Mouse (Mus musculus): Measurements from ENCODE around the gene Tmcc2. TPM values are rescaled to one million over a fixed set of nuclear protein-coding genes. Genes with fewer than 3 reads are reported as not detected.
A peak's percentile ranks its signal among the peaks of the same experiment; 100 is the strongest.

Gene Tmcc2
- total RNA-seq, 2 experiments from 2014 or later = 178 to 192 TPM

- no peak for DNase-seq (ENCODE audit: extremely low spot score in 1 of 2, low spot score in 2 of 2)
- Histone ChIP-seq H3K4me3 (no peak overlapping the region), H3K27ac (no peak overlapping the region)
- TF ChIP-seq CTCF (IDR thresholded peaks at IDR 0.05) = no peak
- intact Hi-C loops (cut with DNase I) = no loop called here
These were observed 44.8 kb downstream of the Tmcc2 start for GRCm38 (mm10) chr1:132346134-132346851.

- intact Hi-C loops (cut with DNase I) = no loop called here
- DNase-seq (ENCODE audit: extremely low spot score in 1 of 2, low spot score in 2 of 2) = no peak
- H3K27ac ChIP-seq = no peak overlapping the region
- no peak overlapping the region for H3K4me3 ChIP-seq
- no peak for TF ChIP-seq CTCF (IDR thresholded peaks at IDR 0.05)
These were observed 45.6 kb downstream of the Tmcc2 start for GRCm38 (mm10) chr1:132345514-132345913.

GRCm38 (mm10) chr1:132343656-132344055 is 47.4 kb downstream of the Tmcc2 start:
- no peak overlapping the region for H3K27ac ChIP-seq
- no peak overlapping the region for H3K4me3 ChIP-seq
- TF ChIP-seq CTCF (IDR thresholded peaks at IDR 0.05) = no peak
- intact Hi-C loops (cut with DNase I) = no loop called here
- DNase-seq (ENCODE audit: extremely low spot score in 1 of 2, low spot score in 2 of 2) = no peak

- intact Hi-C loops (cut with DNase I) = no loop called here
- H3K27ac ChIP-seq = no peak overlapping the region
- DNase-seq (ENCODE audit: extremely low spot score in 1 of 2, low spot score in 2 of 2) = no peak
These were observed 47.9 kb downstream of the Tmcc2 start for GRCm38 (mm10) chr1:132343191-132343590.

GRCm38 (mm10) chr1:132342518-132342917 is 48.6 kb downstream of the Tmcc2 start:
- TF ChIP-seq CTCF (IDR thresholded peaks at IDR 0.05) = no peak
- DNase-seq (ENCODE audit: extremely low spot score in 1 of 2, low spot score in 2 of 2) = no peak
- H3K4me3 ChIP-seq = no peak overlapping the region
- H3K27ac ChIP-seq = no peak overlapping the region
- intact Hi-C loops (cut with DNase I) = no loop called here

More at GRCm38 (mm10) chr1:132343191-132343590, 47.9 kb downstream of the Tmcc2 start:
- TF ChIP-seq CTCF (IDR thresholded peaks at IDR 0.05) = no peak
- H3K4me3 ChIP-seq = no peak overlapping the region

GRCm38 (mm10) chr1:132341731-132342501 is 49.2 kb downstream of the Tmcc2 start:
- no peak for DNase-seq (ENCODE audit: extremely low spot score in 1 of 2, low spot score in 2 of 2)
- intact Hi-C loops (cut with DNase I) = no loop called here
- TF ChIP-seq CTCF (IDR thresholded peaks at IDR 0.05) = no peak
- H3K27ac ChIP-seq = no peak overlapping the region
- H3K4me3 ChIP-seq = no peak overlapping the region

GRCm38 (mm10) chr1:132338027-132338660 is 52.9 kb downstream of the Tmcc2 start:
- no peak for DNase-seq (ENCODE audit: extremely low spot score in 1 of 2, low spot score in 2 of 2)
- TF ChIP-seq CTCF (IDR thresholded peaks at IDR 0.05) = no peak
- intact Hi-C loops (cut with DNase I) = no loop called here
- no peak overlapping the region for H3K27ac ChIP-seq
- no peak overlapping the region for H3K4me3 ChIP-seq

- no peak overlapping the region for H3K4me3 ChIP-seq
- no peak for DNase-seq (ENCODE audit: extremely low spot score in 1 of 2, low spot score in 2 of 2)
- intact Hi-C loops (cut with DNase I) = no loop called here
- no peak for TF ChIP-seq CTCF (IDR thresholded peaks at IDR 0.05)
- H3K27ac ChIP-seq = no peak overlapping the region
These were observed 54.2 kb downstream of the Tmcc2 start for GRCm38 (mm10) chr1:132336921-132337320.

- no peak for TF ChIP-seq CTCF (IDR thresholded peaks at IDR 0.05)
- no peak for DNase-seq (ENCODE audit: extremely low spot score in 1 of 2, low spot score in 2 of 2)
- Histone ChIP-seq H3K4me3 (no peak overlapping the region), H3K27ac (no peak overlapping the region)
- intact Hi-C loops (cut with DNase I) = no loop called here
These were observed 55.6 kb downstream of the Tmcc2 start for GRCm38 (mm10) chr1:132335378-132335965.

- Histone ChIP-seq H3K4me3 (no peak overlapping the region), H3K27ac (no peak overlapping the region; the same call in 1 of the 2 replicates)
- intact Hi-C loops (cut with DNase I) = no loop called here
- DNase-seq (ENCODE audit: extremely low spot score in 1 of 2, low spot score in 2 of 2) = no peak
- TF ChIP-seq CTCF (IDR thresholded peaks at IDR 0.05) = no peak
These were observed 56.8 kb downstream of the Tmcc2 start for GRCm38 (mm10) chr1:132334178-132334801.

GRCm38 (mm10) chr1:132333675-132334141 is 57.4 kb downstream of the Tmcc2 start:
- Histone ChIP-seq H3K27ac (no peak overlapping the region; the same call in 1 of the 2 replicates), H3K4me3 (no peak overlapping the region)
- DNase-seq (ENCODE audit: extremely low spot score in 1 of 2, low spot score in 2 of 2) = peak in 1 of 2 experiments; percentile 18
- no peak for TF ChIP-seq CTCF (IDR thresholded peaks at IDR 0.05)
- intact Hi-C loops (cut with DNase I) = no loop called here
